Mouse (Mus musculus) megakaryocyte, embryonic 14.5 days (primary cell): ENCODE measurements at regions not wholly inside any gene's neighbourhood (a gene's known extent, or its start where the extent isn't known, plus 50 kb on each side); places are given as distances from the start of the nearest gene placed in this dataset.

ENCODE experiments used
- FLI1 ChIP-seq: IDR thresholded peaks from 2 replicates; pipeline ENCODE4 v1.6.1; 2012; ENCODE audit warnings: low read length, inconsistent platforms, mixed read lengths
- GATA1 ChIP-seq: IDR thresholded peaks from 3 replicates; pipeline ENCODE4 v1.6.1; 2012; ENCODE audit warnings: mixed read lengths, low read length, inconsistent platforms, borderline replicate concordance

DNA sequence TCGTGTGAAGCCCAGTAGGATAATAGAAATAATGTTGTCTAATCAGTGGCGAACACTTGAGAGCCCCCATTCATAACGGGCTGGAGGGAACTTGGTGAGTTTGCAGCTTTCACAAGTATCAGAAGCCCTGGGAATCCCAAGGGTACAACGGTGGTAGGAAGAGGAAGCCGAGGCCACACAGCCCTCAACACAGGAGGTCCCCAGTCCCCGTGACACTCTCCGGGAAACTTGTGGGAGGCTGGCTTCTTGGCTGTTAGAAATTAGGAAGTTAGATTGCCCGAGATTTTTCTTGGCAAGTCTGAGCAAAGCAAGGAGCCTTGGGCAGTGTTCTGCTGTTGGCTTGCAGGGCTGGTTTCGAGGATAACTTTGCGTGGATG, 349.5 kb upstream of the Mki67 start:
- no peak for TF ChIP-seq FLI1
- TF ChIP-seq GATA1: no peak
